Mouse (Mus musculus) erythroblast, adult 5-6 weeks (primary cell): Measurements from ENCODE around the gene Adam1a. TPM values are rescaled to one million over a fixed set of nuclear protein-coding genes. Genes with fewer than 3 reads are reported as not detected.

Experiments used
- ATAC-seq: replicated peaks from 2 replicates; pipeline ENCODE4 v1.8.0; 2016; ENCODE audit warnings: moderate number of reproducible peaks, mild to moderate bottlenecking, moderate TSS enrichment, inconsistent platforms; ENCODE audit not compliant: poor library complexity, low FRiP score, severe bottlenecking
- total RNA-seq, 2 experiments: library from RNA; stranded (forward) in 1 of 2; stranded (reverse) in 1 of 2; fragments of 150-400 nt in 1 of 2; fragments of 200-764, 138-1000 nt in 1 of 2; gene quantifications; 2 replicates each; pipeline versions ENCODE4 v1.2.3 to v1.2.4; 2015 to 2017; ENCODE audit warnings: low replicate concordance in 2 of 2

The Adam1a gene
- total RNA-seq, 2 experiments from 2014 or later, result 0.38 to 0.85 TPM

- ATAC-seq, result no peak
Observed at GRCm38 (mm10) chr5:121569881-121570420, 24.7 kb upstream of the Adam1a start.

DNA sequence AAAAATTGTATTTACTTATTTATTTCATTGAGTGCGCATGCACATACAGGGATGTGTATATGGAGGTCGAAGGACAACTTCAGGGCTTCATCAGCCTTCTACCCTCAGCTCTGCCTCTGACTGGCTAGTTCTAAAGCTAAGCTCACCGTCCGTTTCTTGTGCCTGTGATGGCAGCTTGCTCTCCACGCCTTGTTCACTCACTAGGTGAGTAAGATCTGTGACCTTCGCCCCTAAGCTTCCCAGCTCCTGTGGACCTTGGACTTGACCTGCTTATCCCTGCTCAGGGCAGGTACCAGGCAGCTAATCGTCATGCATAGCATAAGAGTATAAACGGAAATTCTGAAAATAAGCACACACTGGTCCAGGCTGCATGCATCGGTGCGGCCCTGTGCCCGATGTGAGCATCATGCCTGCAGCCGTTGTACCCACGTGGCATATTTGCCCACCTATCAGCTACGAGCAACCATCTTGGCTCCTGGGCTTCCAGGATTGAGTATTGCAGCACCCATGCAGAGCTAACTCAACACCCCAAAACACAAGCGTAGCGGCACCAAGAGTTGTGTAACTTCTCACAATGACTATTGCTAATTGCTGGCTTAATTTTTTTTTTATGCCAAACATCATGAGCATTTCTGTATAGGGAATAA, 20.9 kb upstream of the Adam1a start:
- ATAC-seq, result no peak

GRCm38 (mm10) chr5:121564468-121564895, 19.2 kb upstream of the Adam1a start:
- ATAC-seq, result peak; percentile 74

DNA sequence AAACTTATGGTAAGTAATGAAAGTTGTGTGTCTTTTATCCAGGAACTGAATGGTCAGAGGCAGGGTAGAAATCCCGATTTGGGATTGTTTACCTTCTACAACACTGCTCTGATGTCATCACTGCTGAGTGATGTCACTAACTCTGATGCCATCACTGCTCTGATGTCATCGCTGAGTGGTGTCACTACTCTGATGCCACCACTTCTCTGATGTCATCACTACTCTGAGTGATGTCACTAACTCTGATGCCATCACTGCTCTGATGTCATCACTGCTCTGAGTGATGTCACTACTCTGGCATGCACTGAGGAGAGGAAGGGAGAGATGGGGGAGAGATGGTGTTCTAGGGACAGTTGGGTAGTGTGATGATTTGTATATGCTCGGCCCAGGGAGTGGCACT, 17.2 kb upstream of the Adam1a start:
- ATAC-seq, result no peak

GRCm38 (mm10) chr5:121549196-121549595, 3.9 kb upstream of the Adam1a start:
- ATAC-seq, result no peak

GRCm38 (mm10) chr5:121547084-121547483, 1.8 kb upstream of the Adam1a start:
- ATAC-seq, result no peak

DNA sequence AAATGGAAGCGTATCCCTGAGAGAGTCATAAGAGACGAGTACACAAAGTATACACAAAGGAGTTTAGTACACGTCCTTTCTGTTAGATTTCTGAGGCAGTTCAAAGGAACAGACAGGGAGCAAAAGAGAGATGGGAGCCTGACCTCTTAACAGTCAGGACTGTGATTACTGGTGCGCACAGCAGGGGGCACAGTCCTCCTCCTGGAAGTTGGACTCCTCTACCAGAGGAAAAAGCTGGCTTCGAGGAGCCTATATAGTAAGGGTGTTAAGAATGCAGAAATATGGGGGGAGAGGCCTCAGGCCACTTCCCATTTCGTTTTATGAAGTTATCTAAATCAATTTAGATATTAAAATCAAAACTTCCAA, 1.2 kb upstream of the Adam1a start:
- peak; percentile 63 for ATAC-seq

DNA sequence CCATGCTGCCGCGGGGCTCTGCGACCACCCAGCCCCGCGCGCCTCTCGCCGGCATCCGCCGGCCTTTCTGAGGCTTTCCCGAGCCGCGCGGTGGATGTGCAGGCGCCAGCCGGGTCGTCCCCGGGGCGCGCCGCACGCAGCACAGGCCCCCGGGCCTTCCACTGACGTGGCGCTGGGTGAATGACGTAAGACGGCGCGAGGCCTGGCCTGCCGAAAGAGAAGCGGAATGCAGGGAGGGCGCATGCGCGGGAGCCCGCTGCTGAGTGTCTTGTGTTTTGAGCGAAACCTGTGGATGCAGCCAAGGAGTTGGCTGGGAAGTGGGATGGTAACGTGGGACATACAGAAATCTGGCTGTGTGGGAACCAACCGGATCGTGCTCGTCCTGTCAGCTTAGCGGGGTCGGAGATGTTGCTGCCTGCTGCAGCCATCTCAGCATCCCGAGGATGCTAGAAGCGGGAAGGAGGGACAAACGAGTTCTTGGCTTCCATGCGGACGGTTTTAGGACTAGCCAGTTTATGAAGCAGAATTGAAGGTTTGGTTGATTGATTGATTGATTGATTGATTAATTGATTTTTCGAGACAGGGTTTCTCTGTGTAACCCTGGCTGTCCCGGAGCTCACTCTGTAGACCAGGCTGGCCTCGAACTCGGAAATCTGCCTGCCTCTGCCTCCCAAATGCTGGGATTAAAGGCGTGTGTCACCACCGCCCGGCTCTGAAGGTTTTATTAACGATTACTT, 679 bp upstream of the Adam1a start, which contains the start of gene Mapkapk5:
Mapkapk5 (minus strand) TSS at position 113 of the 737 bp plus-strand sequence.
- peak; percentile 94 for ATAC-seq

GRCm38 (mm10) chr5:121543370-121543769, 1.9 kb downstream of the Adam1a start:
- ATAC-seq, result no peak

- no peak for ATAC-seq
Observed at GRCm38 (mm10) chr5:121541235-121541634, 4.0 kb downstream of the Adam1a start.

GRCm38 (mm10) chr5:121540066-121540465, 5.2 kb downstream of the Adam1a start:
- no peak for ATAC-seq

DNA sequence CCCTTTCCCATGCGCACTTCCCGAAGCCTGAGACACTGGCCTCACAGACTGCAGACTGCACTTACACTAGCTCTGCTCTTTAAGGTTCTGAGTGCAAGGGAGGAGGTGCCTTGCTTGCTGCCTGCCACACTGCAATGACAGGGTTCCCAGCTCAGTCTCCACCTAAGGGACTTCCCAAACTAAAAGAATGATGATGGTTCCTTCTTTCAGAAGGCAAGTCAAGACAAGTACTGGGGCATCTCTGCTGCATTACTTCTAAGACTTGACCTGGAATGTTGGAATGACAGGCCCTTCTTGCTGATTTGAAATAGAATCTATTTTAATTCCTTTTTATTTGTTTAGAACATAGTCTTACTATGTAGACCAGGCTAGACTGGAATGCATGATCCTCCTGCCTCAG, 7.7 kb downstream of the Adam1a start:
- ATAC-seq, result no peak

GRCm38 (mm10) chr5:121536921-121537555, 8.2 kb downstream of the Adam1a start:
- ATAC-seq, result no peak

GRCm38 (mm10) chr5:121535116-121535515, 10.2 kb downstream of the Adam1a start:
- ATAC-seq, result no peak

GRCm38 (mm10) chr5:121534521-121534920, 10.8 kb downstream of the Adam1a start:
- ATAC-seq, result peak; percentile 54

- ATAC-seq, result no peak
Observed at GRCm38 (mm10) chr5:121526961-121527360, 18.3 kb downstream of the Adam1a start.

DNA sequence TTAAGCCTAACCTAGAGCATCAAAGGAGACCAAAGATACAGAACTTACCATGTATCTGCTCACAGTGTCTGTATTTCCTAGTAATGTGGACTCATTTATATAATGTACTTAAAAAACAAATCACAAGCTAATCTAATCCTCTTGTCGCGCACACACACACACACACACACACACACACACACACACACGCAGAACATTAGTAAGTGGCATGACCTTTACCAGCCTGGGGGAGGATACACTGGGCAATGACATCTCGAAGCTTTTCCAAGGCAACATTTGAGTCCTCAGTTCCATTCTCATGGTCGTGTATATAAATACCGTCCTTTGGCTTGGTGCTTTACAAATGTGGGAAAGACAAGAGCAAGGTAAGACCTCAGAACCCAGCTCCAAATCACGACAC, 18.8 kb downstream of the Adam1a start:
- no peak for ATAC-seq

DNA sequence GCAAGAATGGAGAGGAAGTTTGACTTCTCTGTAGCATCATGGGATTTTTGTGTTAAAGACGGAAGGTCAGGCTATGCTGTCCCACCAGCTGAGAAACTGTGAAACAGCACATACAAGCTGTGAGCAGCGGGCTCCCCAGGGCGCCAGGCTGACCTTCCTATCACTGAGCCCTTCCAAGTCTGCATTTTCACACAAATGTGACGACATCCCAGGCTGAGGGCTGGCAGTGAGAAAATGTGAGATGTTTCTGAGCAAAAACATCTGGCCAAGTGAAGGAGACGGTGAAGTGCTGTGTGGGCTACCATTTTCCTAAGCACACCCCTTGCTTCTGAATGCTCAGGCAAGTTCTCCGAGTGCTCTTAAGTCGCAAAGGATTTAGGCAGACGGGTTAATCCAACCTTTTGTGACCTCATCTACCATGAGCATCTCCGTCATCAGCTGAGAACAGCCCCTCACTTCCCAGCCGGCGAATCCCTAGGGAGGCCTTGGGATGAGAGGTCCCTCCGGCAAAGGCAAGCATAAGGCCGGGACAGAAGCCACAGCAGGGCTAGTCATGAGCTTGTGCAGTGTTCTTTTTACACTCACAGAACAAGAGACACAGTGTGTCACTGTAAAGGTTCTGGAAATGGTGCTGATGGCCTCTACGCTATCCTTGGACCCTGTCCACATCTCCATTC, 19.4 kb downstream of the Adam1a start:
- no peak for ATAC-seq

GRCm38 (mm10) chr5:121519758-121520157, 25.5 kb downstream of the Adam1a start:
- peak; percentile 39; the same call in 1 of the 2 replicates for ATAC-seq

- ATAC-seq, result no peak
Observed at GRCm38 (mm10) chr5:121518983-121519382, 26.3 kb downstream of the Adam1a start.
